Mouse (Mus musculus): ENCODE measurements at regions not wholly inside any gene's neighbourhood (a gene's known extent, or its start where the extent isn't known, plus 50 kb on each side); places are given as distances from the start of the nearest gene placed in this dataset.

DNA sequence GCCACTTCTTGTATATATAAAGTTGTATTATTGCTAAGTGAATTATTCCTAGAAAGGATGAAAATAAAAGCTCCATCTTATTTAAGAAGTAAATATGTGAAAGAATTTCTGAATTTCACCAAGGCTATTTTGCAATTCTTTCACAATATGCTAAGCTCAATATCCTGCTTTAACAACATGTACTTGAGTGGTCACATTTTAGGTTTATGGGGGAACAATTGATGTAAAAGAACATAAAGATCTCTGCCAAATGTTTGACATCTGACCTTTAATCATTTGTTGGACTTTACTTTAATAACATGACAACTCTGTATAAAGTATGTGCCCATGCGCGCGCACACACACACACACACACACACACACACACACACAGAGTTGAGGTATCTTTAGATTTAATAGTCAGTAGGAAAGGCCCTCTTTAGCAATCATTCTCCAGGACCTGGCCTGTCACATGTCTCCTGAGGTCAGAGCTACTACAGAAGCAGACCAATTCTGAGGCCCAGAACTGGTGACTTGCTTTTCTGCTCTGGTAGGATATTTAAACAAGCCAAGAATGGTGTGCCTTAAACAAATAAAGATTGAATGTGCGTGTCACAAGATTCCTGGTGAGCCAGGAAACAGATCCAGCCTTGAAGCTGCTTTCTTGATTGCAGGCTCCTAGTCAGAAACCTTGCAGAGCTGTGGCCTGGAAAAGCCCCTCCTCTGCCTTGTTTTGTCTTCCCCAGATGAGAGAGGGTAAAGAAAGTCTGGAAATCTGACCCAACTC is 477.4 kb upstream of the Marcks start:
- H3K27me3 ChIP-seq (ENCODE audit: control insufficient read depth, insufficient read depth, low read length): no peaks in the 10 kb centered on the region
- peaks cover 10% of the 10 kb centered on the region for H3K4me1 ChIP-seq (ENCODE audit: control insufficient read depth, insufficient read depth, low read length)
- no peaks in the 10 kb centered on the region for H3K9me3 ChIP-seq (replicated peaks; ENCODE audit: control insufficient read depth, low read length)
- no peak overlapping the region for H3K4me3 ChIP-seq (ENCODE audit: low read length)
- no peak overlapping the region for H3K4me2 ChIP-seq (ENCODE audit: low read depth, low read length)
- WGBS: 84% methylated on average over 4 of the region's 4 CpGs
- H3K27ac ChIP-seq (ENCODE audit: low read length): no peak overlapping the region
- no peak overlapping the region for H3K9ac ChIP-seq (ENCODE audit: low read length)
- ATAC-seq (replicated peaks; ENCODE audit: extremely low read depth, insufficient read depth, low FRiP score): no peak
- H3K36me3 ChIP-seq (ENCODE audit: control insufficient read depth, insufficient read depth): no peaks in the 10 kb centered on the region

DNA sequence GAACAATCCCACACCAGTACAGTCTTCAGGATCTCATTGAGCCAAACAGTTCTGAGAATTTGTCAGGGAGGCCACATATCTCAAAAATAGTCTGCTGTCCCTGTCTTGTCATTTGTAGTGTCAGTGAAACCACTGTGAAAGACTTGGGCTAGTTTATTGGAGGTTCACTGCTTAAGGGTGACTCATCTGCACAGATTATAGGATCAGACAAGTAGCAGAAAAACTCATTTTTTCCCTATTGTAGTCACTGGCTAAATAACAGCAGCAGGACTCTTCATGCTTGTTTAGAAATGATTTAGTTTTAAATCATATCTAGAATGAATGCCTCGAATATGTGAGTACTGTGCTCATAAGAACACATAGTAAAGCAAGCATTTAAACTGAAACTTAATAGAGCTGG is 475.2 kb upstream of the Marcks start:
- Histone ChIP-seq H3K36me3 (ENCODE audit: control insufficient read depth, insufficient read depth) (no peaks in the 10 kb centered on the region), H3K9ac (ENCODE audit: low read length) (no peak overlapping the region), H3K27ac (ENCODE audit: low read length) (no peak overlapping the region), H3K27me3 (ENCODE audit: control insufficient read depth, insufficient read depth, low read length) (no peaks in the 10 kb centered on the region), H3K4me3 (ENCODE audit: low read length) (no peak overlapping the region), H3K9me3 (replicated peaks; ENCODE audit: control insufficient read depth, low read length) (no peaks in the 10 kb centered on the region), H3K4me1 (ENCODE audit: control insufficient read depth, insufficient read depth, low read length) (peaks cover 10% of the 10 kb centered on the region), H3K4me2 (ENCODE audit: low read depth, low read length) (no peak overlapping the region)
- no peak for ATAC-seq (replicated peaks; ENCODE audit: extremely low read depth, insufficient read depth, low FRiP score)
- 61% methylated on average over 1 of the region's 1 CpGs for WGBS

DNA sequence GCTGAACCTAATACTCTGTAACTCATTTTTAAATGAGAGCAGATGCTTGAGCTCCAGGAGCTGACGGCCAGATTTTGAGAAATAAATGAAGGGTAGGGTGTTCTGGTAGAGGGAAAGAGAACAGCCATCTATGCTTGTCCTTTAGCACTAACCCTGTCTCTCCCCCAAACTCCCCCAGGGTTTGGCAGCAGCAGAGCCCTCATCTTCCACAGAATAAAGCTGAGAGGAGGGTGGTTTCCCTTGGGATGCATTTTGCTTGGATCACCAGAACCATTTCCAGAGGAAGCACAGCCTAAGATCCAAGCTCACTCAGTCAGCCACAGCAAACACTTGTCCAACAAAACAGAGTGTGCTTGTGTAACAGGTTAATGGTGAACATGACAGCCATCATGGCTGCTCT is 464.8 kb upstream of the Marcks start:
- Histone ChIP-seq H3K27me3 (ENCODE audit: control insufficient read depth, insufficient read depth, low read length) (no peaks in the 10 kb centered on the region), H3K9ac (ENCODE audit: low read length) (no peak overlapping the region), H3K27ac (ENCODE audit: low read length) (no peak overlapping the region), H3K9me3 (replicated peaks; ENCODE audit: control insufficient read depth, low read length) (no peaks in the 10 kb centered on the region), H3K36me3 (ENCODE audit: control insufficient read depth, insufficient read depth) (no peaks in the 10 kb centered on the region), H3K4me1 (ENCODE audit: control insufficient read depth, insufficient read depth, low read length) (no peaks in the 10 kb centered on the region; the same call in 1 of the 2 replicates), H3K4me2 (ENCODE audit: low read depth, low read length) (no peak overlapping the region), H3K4me3 (ENCODE audit: low read length) (no peak overlapping the region)
- ATAC-seq (replicated peaks; ENCODE audit: extremely low read depth, insufficient read depth, low FRiP score): no peak
- 72% methylated on average over 1 of the region's 1 CpGs for WGBS

DNA sequence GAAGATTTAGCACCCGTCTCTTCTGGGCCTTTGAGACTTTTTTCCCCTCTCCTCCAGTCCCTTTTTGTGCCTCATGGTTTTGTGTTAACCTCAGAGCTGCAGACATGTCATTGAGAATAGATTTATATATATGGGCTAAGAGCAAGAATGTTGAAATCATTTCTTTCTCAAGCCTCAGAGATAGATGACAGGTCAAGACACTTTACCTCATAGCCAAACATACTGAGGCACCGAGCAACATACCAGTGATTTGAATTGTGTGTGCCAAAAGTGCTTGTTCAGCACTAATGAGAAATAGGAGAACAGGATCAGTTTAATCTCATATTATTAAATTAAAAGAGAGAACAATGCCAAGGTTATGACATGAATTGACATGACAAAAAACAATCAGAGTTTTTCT is 464.2 kb upstream of the Marcks start:
- H3K27ac ChIP-seq (ENCODE audit: low read length): no peak overlapping the region

DNA sequence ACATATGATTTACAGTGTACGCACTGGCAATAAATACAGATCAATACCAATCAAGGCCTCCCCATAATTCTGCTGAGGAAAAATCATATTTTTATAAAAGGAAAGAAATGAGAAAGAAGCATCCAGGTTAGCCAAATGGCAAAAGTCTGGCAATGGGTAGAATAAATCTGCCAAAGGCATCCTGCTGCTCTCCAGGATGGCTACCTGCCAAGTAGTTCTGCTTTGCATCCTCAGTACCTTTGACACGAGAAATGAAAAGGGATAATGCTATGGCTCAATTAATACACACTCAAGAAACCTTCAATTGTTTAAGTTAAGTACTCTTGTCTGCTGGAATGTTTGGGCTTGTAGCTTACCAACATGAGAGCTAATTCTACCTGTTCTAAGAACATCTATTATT is 451.2 kb upstream of the Marcks start:
- WGBS: 56% methylated on average over 2 of the region's 2 CpGs
- no peak for ATAC-seq (replicated peaks; ENCODE audit: extremely low read depth, insufficient read depth, low FRiP score)

More for the DNA sequence above, 464.2 kb upstream of the Marcks start:
- Histone ChIP-seq H3K9me3 (replicated peaks; ENCODE audit: control insufficient read depth, low read length) (no peaks in the 10 kb centered on the region), H3K4me1 (ENCODE audit: control insufficient read depth, insufficient read depth, low read length) (no peaks in the 10 kb centered on the region; the same call in 1 of the 2 replicates), H3K4me3 (ENCODE audit: low read length) (no peak overlapping the region), H3K9ac (ENCODE audit: low read length) (no peak overlapping the region), H3K4me2 (ENCODE audit: low read depth, low read length) (no peak overlapping the region), H3K36me3 (ENCODE audit: control insufficient read depth, insufficient read depth) (no peaks in the 10 kb centered on the region), H3K27me3 (ENCODE audit: control insufficient read depth, insufficient read depth, low read length) (no peaks in the 10 kb centered on the region)
- no peak for ATAC-seq (replicated peaks; ENCODE audit: extremely low read depth, insufficient read depth, low FRiP score)
- WGBS: 64% methylated on average over 2 of the region's 2 CpGs

DNA sequence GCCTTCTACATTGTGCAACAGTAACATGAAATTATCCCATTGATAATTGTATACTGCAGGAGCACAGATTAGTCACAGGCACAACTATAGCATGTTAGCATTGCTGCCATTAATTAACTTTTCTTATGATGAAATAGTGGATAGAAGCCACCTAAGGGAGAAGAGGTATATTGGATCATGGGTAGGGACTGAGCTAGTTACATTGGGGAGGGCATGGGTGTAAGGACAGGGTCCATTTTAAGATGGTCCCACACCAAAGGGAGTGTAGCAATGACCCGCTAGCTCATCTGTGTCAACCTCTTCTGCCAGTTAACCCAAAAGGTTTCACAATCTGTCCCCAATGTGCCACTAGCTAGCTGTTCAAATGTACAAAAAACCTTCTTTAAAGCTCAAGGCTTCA is 450.3 kb upstream of the Marcks start:
- H3K4me2 ChIP-seq (ENCODE audit: low read depth, low read length): no peak overlapping the region
- 97% methylated on average over 1 of the region's 1 CpGs for WGBS

More for the DNA sequence above, 451.2 kb upstream of the Marcks start:
- H3K36me3 ChIP-seq (ENCODE audit: control insufficient read depth, insufficient read depth): no peaks in the 10 kb centered on the region
- H3K4me1 ChIP-seq (ENCODE audit: control insufficient read depth, insufficient read depth, low read length): no peaks in the 10 kb centered on the region
- H3K4me3 ChIP-seq (ENCODE audit: low read length): no peak overlapping the region
- H3K4me2 ChIP-seq (ENCODE audit: low read depth, low read length): no peak overlapping the region
- no peak overlapping the region for H3K27ac ChIP-seq (ENCODE audit: low read length)
- H3K9me3 ChIP-seq (replicated peaks; ENCODE audit: control insufficient read depth, low read length): no peaks in the 10 kb centered on the region
- H3K9ac ChIP-seq (ENCODE audit: low read length): no peak overlapping the region
- no peaks in the 10 kb centered on the region for H3K27me3 ChIP-seq (ENCODE audit: control insufficient read depth, insufficient read depth, low read length)

DNA sequence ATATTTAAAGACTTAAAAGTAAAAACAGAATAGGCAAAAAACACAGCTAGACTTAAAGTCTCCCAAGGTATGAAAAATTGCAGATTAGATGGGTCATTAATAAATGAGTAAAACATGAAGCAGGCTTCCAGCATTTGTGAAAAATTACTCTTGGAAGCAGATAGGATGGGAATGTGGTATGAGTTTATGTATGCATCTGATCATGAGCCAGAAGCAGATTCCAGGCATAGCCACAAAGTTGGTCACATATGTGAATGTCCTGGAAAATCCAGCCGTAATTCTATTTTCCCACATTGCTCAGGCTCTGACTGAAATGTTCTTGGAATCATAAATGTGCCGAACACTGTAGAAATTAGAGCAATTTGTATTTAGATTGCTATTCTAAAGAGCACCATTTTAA is 432.5 kb upstream of the Marcks start:
- Histone ChIP-seq H3K4me1 (ENCODE audit: control insufficient read depth, insufficient read depth, low read length) (no peaks in the 10 kb centered on the region), H3K4me3 (ENCODE audit: low read length) (no peak overlapping the region), H3K9me3 (replicated peaks; ENCODE audit: control insufficient read depth, low read length) (no peaks in the 10 kb centered on the region), H3K4me2 (ENCODE audit: low read depth, low read length) (no peak overlapping the region), H3K27ac (ENCODE audit: low read length) (no peak overlapping the region), H3K36me3 (ENCODE audit: control insufficient read depth, insufficient read depth) (no peaks in the 10 kb centered on the region), H3K9ac (ENCODE audit: low read length) (no peak overlapping the region), H3K27me3 (ENCODE audit: control insufficient read depth, insufficient read depth, low read length) (no peaks in the 10 kb centered on the region)
- 71% methylated on average over 2 of the region's 2 CpGs for WGBS
- no peak for ATAC-seq (replicated peaks; ENCODE audit: extremely low read depth, insufficient read depth, low FRiP score)

More for the DNA sequence above, 450.3 kb upstream of the Marcks start:
- Histone ChIP-seq H3K4me1 (ENCODE audit: control insufficient read depth, insufficient read depth, low read length) (no peaks in the 10 kb centered on the region), H3K36me3 (ENCODE audit: control insufficient read depth, insufficient read depth) (no peaks in the 10 kb centered on the region), H3K4me3 (ENCODE audit: low read length) (no peak overlapping the region), H3K27ac (ENCODE audit: low read length) (no peak overlapping the region), H3K27me3 (ENCODE audit: control insufficient read depth, insufficient read depth, low read length) (no peaks in the 10 kb centered on the region), H3K9ac (ENCODE audit: low read length) (no peak overlapping the region), H3K9me3 (replicated peaks; ENCODE audit: control insufficient read depth, low read length) (no peaks in the 10 kb centered on the region)
- ATAC-seq (replicated peaks; ENCODE audit: extremely low read depth, insufficient read depth, low FRiP score): no peak

DNA sequence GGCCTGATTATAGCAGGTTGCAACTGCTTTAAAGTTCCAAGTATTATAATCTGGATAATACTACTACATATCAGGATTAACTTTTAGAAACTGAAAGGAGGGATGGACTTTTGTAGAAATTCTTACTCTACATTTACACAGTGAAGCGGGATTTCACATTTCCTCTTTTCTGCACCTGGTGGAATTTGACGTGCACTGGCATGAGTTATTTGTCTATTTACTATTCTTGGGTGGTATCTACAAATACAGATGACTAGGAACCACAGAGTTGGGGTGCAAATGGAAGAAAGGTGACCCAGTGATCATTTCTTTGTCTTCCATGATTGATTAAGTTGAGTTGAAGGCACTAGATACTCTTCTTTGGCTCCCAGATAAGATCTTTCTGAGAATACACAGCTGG is 423.0 kb upstream of the Marcks start:
- Histone ChIP-seq H3K4me2 (ENCODE audit: low read depth, low read length) (no peak overlapping the region), H3K27ac (ENCODE audit: low read length) (no peak overlapping the region), H3K9me3 (replicated peaks; ENCODE audit: control insufficient read depth, low read length) (no peaks in the 10 kb centered on the region), H3K4me3 (ENCODE audit: low read length) (no peak overlapping the region), H3K9ac (ENCODE audit: low read length) (no peak overlapping the region), H3K4me1 (ENCODE audit: control insufficient read depth, insufficient read depth, low read length) (no peaks in the 10 kb centered on the region), H3K27me3 (ENCODE audit: control insufficient read depth, insufficient read depth, low read length) (no peaks in the 10 kb centered on the region), H3K36me3 (ENCODE audit: control insufficient read depth, insufficient read depth) (no peaks in the 10 kb centered on the region)
- ATAC-seq (replicated peaks; ENCODE audit: extremely low read depth, insufficient read depth, low FRiP score): no peak
- WGBS: 84% methylated on average over 2 of the region's 2 CpGs

DNA sequence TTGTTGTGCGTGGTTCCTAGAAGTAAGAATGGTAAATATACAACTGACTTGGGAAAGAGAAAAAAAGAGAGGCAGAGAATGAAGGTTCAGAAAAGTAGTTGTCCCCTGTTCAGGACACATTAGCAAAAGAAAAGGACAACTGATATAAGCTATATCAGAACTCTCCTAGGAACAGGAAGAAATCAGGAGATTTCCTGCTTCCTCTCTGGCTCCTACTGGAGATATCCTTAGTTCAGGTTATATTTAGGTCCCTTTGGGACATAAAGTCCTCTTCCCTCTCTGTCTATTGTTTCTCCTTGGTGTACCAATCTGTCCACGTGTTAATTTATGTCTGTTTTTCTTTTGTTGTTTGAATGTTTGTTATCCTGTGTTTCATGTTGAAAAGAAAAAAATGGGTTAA is 410.7 kb upstream of the Marcks start:
- no peak for ATAC-seq (replicated peaks; ENCODE audit: extremely low read depth, insufficient read depth, low FRiP score)
- H3K9me3 ChIP-seq (replicated peaks; ENCODE audit: control insufficient read depth, low read length): peaks cover 9% of the 10 kb centered on the region
- H3K36me3 ChIP-seq (ENCODE audit: control insufficient read depth, insufficient read depth): no peaks in the 10 kb centered on the region
- no peak overlapping the region for H3K4me2 ChIP-seq (ENCODE audit: low read depth, low read length)
- no peak overlapping the region for H3K9ac ChIP-seq (ENCODE audit: low read length)
- 70% methylated on average over 2 of the region's 2 CpGs for WGBS
- no peaks in the 10 kb centered on the region for H3K4me1 ChIP-seq (ENCODE audit: control insufficient read depth, insufficient read depth, low read length)
- H3K27me3 ChIP-seq (ENCODE audit: control insufficient read depth, insufficient read depth, low read length): no peaks in the 10 kb centered on the region
- H3K4me3 ChIP-seq (ENCODE audit: low read length): no peak overlapping the region
- no peak overlapping the region for H3K27ac ChIP-seq (ENCODE audit: low read length)

Measured in heart, embryonic 16.5 days (tissue).